ENCODE assay signal across 29 mouse cellular contexts in genomic region chr8:99983696-99984095, GRCm38 (mm10).
DNase-seq lines count a peak whose midpoint lies in the region; ATAC-seq and TF ChIP-seq lines count a peak whose summit lies in the region.
"Had no signal": no experiment of that assay in that cellular context is flagged by ENCODE, and none has a peak within 500 bp of the region (broad histone marks: within the 10 kb centered on the region; RNA-seq: fewer than 3 reads in every experiment).

No protein-coding gene starts in this region.

- TF ChIP-seq CTCF in liver, postnatal 0 days (IDR thresholded peaks at IDR 0.05; ENCODE audit: low read depth): no peak
- no peak for TF ChIP-seq CTCF in MEL (IDR thresholded peaks at IDR 0.05 in 2 of 3, conservative IDR thresholded peaks at IDR 0.05 in 1 of 3; ENCODE audit: control insufficient read depth in 1 of 3, insufficient read depth in 1 of 3, low read depth in 2 of 3, low read length in 3 of 3, poor library complexity in 1 of 3, severe bottlenecking in 1 of 3)
- no peak for TF ChIP-seq CTCF in liver, embryonic 14.5 days (IDR thresholded peaks at IDR 0.05; ENCODE audit: low read depth)

- TF ChIP-seq EP300 in liver, postnatal 0 days (IDR thresholded peaks at IDR 0.05; ENCODE audit: low read depth): no peak
- peak; percentile 60 to 67 for TF ChIP-seq EP300 in MEL (IDR thresholded peaks at IDR 0.05; ENCODE audit: low read depth in 1 of 2, low read length in 2 of 2)
- no peak for TF ChIP-seq EP300 in liver, embryonic 14.5 days (IDR thresholded peaks at IDR 0.05; ENCODE audit: low read depth)

- H3K27me3 ChIP-seq in liver, embryonic 11.5 days (replicated peaks; ENCODE audit: control insufficient read depth, insufficient read depth, low read length): no peaks in the 10 kb centered on the region
- H3K27me3 ChIP-seq in liver, postnatal 0 days (ENCODE audit: insufficient read depth, low read length): no peaks in the 10 kb centered on the region
- H3K27me3 ChIP-seq in MEL (ENCODE audit: control insufficient read depth in 1 of 2, insufficient read depth in 2 of 2, low read length in 2 of 2): no peaks in the 10 kb centered on the region
- H3K27me3 ChIP-seq in liver, embryonic 14.5 days (ENCODE audit: control insufficient read depth, insufficient read depth, low read length): no peaks in the 10 kb centered on the region
- H3K27me3 ChIP-seq: forebrain, embryonic 13.5 days; heart, embryonic 13.5 days; Patski had no signal

- no peaks in the 10 kb centered on the region for H3K9me3 ChIP-seq in liver, embryonic 11.5 days (ENCODE audit: control insufficient read depth, low read length)
- H3K9me3 ChIP-seq in liver, postnatal 0 days (ENCODE audit: low read length): no peaks in the 10 kb centered on the region
- H3K9me3 ChIP-seq in MEL (replicated peaks; ENCODE audit: insufficient read depth, low read length): no peaks in the 10 kb centered on the region
- H3K9me3 ChIP-seq in liver, embryonic 14.5 days (ENCODE audit: control insufficient read depth, low read length): no peaks in the 10 kb centered on the region
- H3K9me3 ChIP-seq: forebrain, embryonic 10.5 days; forebrain, embryonic 13.5 days; heart, embryonic 10.5 days; heart, embryonic 13.5 days had no signal

- no peak for TF ChIP-seq POLR2A in MEL (IDR thresholded peaks at IDR 0.05; ENCODE audit: control insufficient read depth in 1 of 2, insufficient read depth in 1 of 2, low read depth in 1 of 2, low read length in 2 of 2, poor library complexity in 1 of 2)

- H3K4me1 ChIP-seq in liver, embryonic 11.5 days (replicated peaks; ENCODE audit: control insufficient read depth, insufficient read depth, low read length): no peaks in the 10 kb centered on the region
- H3K4me1 ChIP-seq in liver, postnatal 0 days (ENCODE audit: insufficient read depth): no peaks in the 10 kb centered on the region
- H3K4me1 ChIP-seq in MEL (ENCODE audit: control insufficient read depth in 1 of 2, insufficient read depth in 2 of 2, low read length in 2 of 2): peaks cover 6 to 7% of the 10 kb centered on the region in 2 experiments
- H3K4me1 ChIP-seq in liver, embryonic 14.5 days (replicated peaks; ENCODE audit: control insufficient read depth in 2 of 2, insufficient read depth in 2 of 2, low read length in 1 of 2): no peaks in the 10 kb centered on the region
- H3K4me1 ChIP-seq: forebrain, embryonic 10.5 days; forebrain, embryonic 13.5 days had no signal

- DNase-seq in liver, embryonic 11.5 days (ENCODE audit: low spot score): no peak
- no peak for DNase-seq in liver, postnatal 0 days
- peak; percentile 86 for DNase-seq in MEL (ENCODE audit: low read depth, low spot score)
- peak; percentile 10 for DNase-seq in c-Kit-positive CD71-positive TER-119-positive erythroid progenitor cells, embryonic 14.5 days (ENCODE audit: low spot score)
- DNase-seq in liver, embryonic 14.5 days (ENCODE audit: low read depth in 3 of 3, low spot score in 3 of 3): peak in 2 of 3 experiments; percentile 14 to 22
- DNase-seq in lung, adult 18-20 months: no peak
- no peak for DNase-seq in urinary bladder, adult 2 months (ENCODE audit: low spot score)
- DNase-seq in left cerebral cortex, postnatal 10 days (ENCODE audit: extremely low spot score in 1 of 2, low spot score in 2 of 2): no peak
- DNase-seq: adrenal gland, postnatal 10 days; adrenal gland, postnatal 36 days; cerebellum, adult 11-12 months; cerebellum, adult 8-10 months; cerebellum, postnatal 10 days; cerebellum, postnatal 36 days; embryo, embryonic 11 days; gastrocnemius, postnatal 10 days; gastrocnemius, postnatal 36 days; heart, adult 2 months; heart, postnatal 14 days; heart, postnatal 4 days had no signal

- H3K27ac ChIP-seq in liver, embryonic 11.5 days (ENCODE audit: low read depth, low read length): no peak overlapping the region
- no peak overlapping the region for H3K27ac ChIP-seq in liver, postnatal 0 days (ENCODE audit: low read depth)
- H3K27ac ChIP-seq in MEL (ENCODE audit: control insufficient read depth, low read depth, low read length): peak overlapping the region; percentile 23
- H3K27ac ChIP-seq in liver, embryonic 14.5 days: no peak overlapping the region
- H3K27ac ChIP-seq: forebrain, embryonic 10.5 days; forebrain, embryonic 13.5 days; heart, adult 2 months; heart, embryonic 10.5 days; heart, embryonic 13.5 days; hindbrain, embryonic 14.5 days; hindbrain, postnatal 0 days had no signal

- WGBS in liver, embryonic 11.5 days: 50% methylated on average over 3 of the region's 5 CpGs
- WGBS in liver, postnatal 0 days (ENCODE audit: insufficient replicate concordance): 55% methylated on average over 5 of the region's 5 CpGs
- WGBS in liver, embryonic 14.5 days (ENCODE audit: insufficient replicate concordance): 45% methylated on average over 5 of the region's 5 CpGs

- intact Hi-C loops in left cerebral cortex, postnatal 10 days (cut with DNase I): no loop called here

- no peak overlapping the region for H3K4me3 ChIP-seq in liver, embryonic 11.5 days (ENCODE audit: low read depth, low read length)
- no peak overlapping the region for H3K4me3 ChIP-seq in liver, postnatal 0 days (ENCODE audit: low read depth, low read length)
- peak overlapping the region in 1 of 2 experiments; percentile 42; a peak in 1 of 4 replicates for H3K4me3 ChIP-seq in MEL (ENCODE audit: control insufficient read depth in 1 of 2, insufficient read depth in 1 of 2, low read depth in 2 of 2, low read length in 2 of 2)
- no peak overlapping the region for H3K4me3 ChIP-seq in liver, embryonic 14.5 days (ENCODE audit: insufficient read depth in 1 of 2, low read depth in 2 of 2, low read length in 2 of 2)
- H3K4me3 ChIP-seq: forebrain, embryonic 10.5 days; forebrain, embryonic 13.5 days; heart, adult 2 months; heart, embryonic 10.5 days; heart, embryonic 13.5 days had no signal

- H3K4me2 ChIP-seq in liver, embryonic 11.5 days: no peak overlapping the region
- H3K4me2 ChIP-seq in liver, postnatal 0 days (ENCODE audit: low read depth, low read length): no peak overlapping the region
- H3K4me2 ChIP-seq in liver, embryonic 14.5 days (ENCODE audit: low read depth): no peak overlapping the region
- H3K4me2 ChIP-seq: forebrain, embryonic 13.5 days; heart, embryonic 13.5 days; hindbrain, embryonic 14.5 days had no signal

- ATAC-seq in liver, embryonic 11.5 days (replicated peaks; ENCODE audit: low FRiP score): peak; percentile 82
- no peak for ATAC-seq in liver, postnatal 0 days
- peak; percentile 80 for ATAC-seq in liver, embryonic 14.5 days (ENCODE audit: insufficient read depth)
- ATAC-seq: CD4-positive, CD25-positive, alpha-beta regulatory T cell, adult 4 months; forebrain, embryonic 13.5 days; forebrain, embryonic 16.5 days; hindbrain, postnatal 0 days; Patski had no signal

- H3K36me3 ChIP-seq in liver, embryonic 11.5 days (ENCODE audit: control insufficient read depth, insufficient read depth, low read length): no peaks in the 10 kb centered on the region
- H3K36me3 ChIP-seq in liver, postnatal 0 days (replicated peaks; ENCODE audit: insufficient read depth, low read length): no peaks in the 10 kb centered on the region
- H3K36me3 ChIP-seq in MEL (ENCODE audit: control insufficient read depth in 1 of 2, insufficient read depth in 2 of 2, low read length in 2 of 2): peaks cover 0 to 9% of the 10 kb centered on the region in 2 experiments; a peak in 2 of 4 replicates
- H3K36me3 ChIP-seq in liver, embryonic 14.5 days (replicated peaks; ENCODE audit: control insufficient read depth, insufficient read depth, low read depth): no peaks in the 10 kb centered on the region
- H3K36me3 ChIP-seq: forebrain, embryonic 10.5 days; heart, embryonic 10.5 days; heart, embryonic 13.5 days had no signal

- no peak overlapping the region for H3K9ac ChIP-seq in liver, embryonic 11.5 days (ENCODE audit: low read depth, low read length)
- no peak overlapping the region for H3K9ac ChIP-seq in liver, postnatal 0 days (replicated peaks)
- no peak overlapping the region for H3K9ac ChIP-seq in MEL (ENCODE audit: control insufficient read depth, low read depth, low read length, poor library complexity, severe bottlenecking)
- H3K9ac ChIP-seq in liver, embryonic 14.5 days (replicated peaks): no peak overlapping the region
- H3K9ac ChIP-seq: forebrain, embryonic 13.5 days; heart, embryonic 13.5 days; hindbrain, embryonic 14.5 days had no signal

- TF ChIP-seq RAD21 in MEL (IDR thresholded peaks at IDR 0.05; ENCODE audit: low read depth, low read length): no peak

- H3K79me2 ChIP-seq in MEL (ENCODE audit: control insufficient read depth, insufficient read depth, low read length, poor library complexity): no peaks in the 10 kb centered on the region

TF ChIP-seq in MEL, 35 proteins besides CTCF, POLR2A, EP300 and RAD21:
- no peak; the same call in 1 of the 2 replicates for TF ChIP-seq RCOR1 (IDR thresholded peaks at IDR 0.05; ENCODE audit: low read depth, low read length)
- TF ChIP-seq ETS1 (IDR thresholded peaks at IDR 0.05; ENCODE audit: low read depth, low read length): peak; percentile 30; the same call in 1 of the 2 replicates
- peak; percentile 81 for TF ChIP-seq GATA1 (IDR thresholded peaks at IDR 0.05; ENCODE audit: low read depth, low read length)
- 0 out of 2 replicates have a peak, but pooled peaks have one; percentile 45 for TF ChIP-seq TBP (IDR thresholded peaks at IDR 0.05; ENCODE audit: low read depth, low read length)
- TF ChIP-seq TCF12 (IDR thresholded peaks at IDR 0.05; ENCODE audit: low read depth, low read length): peak; percentile 55
- TF ChIP-seq MXI1 (IDR thresholded peaks at IDR 0.05; ENCODE audit: low read depth, low read length): 0 out of 2 replicates have a peak, but pooled peaks have one; percentile 15
- TF ChIP-seq JUND (IDR thresholded peaks at IDR 0.05; ENCODE audit: low read depth, low read length): no peak
- TF ChIP-seq CHD2 (IDR thresholded peaks at IDR 0.05; ENCODE audit: low read length): no peak
- TF ChIP-seq BHLHE40 (IDR thresholded peaks at IDR 0.05; ENCODE audit: borderline replicate concordance, low read depth, low read length): no peak

Comparison
In these comparisons a context has a peak if more than half of its experiments do, and no peak if none do; other contexts are left out.
1. DNase-seq: peak in MEL (single experiment), c-Kit-positive CD71-positive TER-119-positive erythroid progenitor cells, embryonic 14.5 days (single experiment) and liver, embryonic 14.5 days (2 of 3); none in liver, embryonic 11.5 days (single experiment), liver, postnatal 0 days (single experiment), lung, adult 18-20 months (0 of 2), urinary bladder, adult 2 months (single experiment) and left cerebral cortex, postnatal 10 days (0 of 2).